Mouse (Mus musculus) lung, adult 2 months (tissue): ENCODE results near the gene Tomm22.

Experiments
- CTCF ChIP-seq: fragments of 200-500 bp; IDR thresholded peaks from 2 replicates; pipeline ENCODE4 v1.5.1; 2011; ENCODE audit warnings: mild to moderate bottlenecking, low read length, control low read depth; ENCODE audit not compliant: insufficient read depth
- POLR2A ChIP-seq: fragments of 200-500 bp; IDR thresholded peaks from 2 replicates; pipeline ENCODE4 v1.6.1; 2011; ENCODE audit warnings: low read depth, mild to moderate bottlenecking, control low read depth, low read length, borderline replicate concordance; ENCODE audit errors: extremely low read depth

DNA sequence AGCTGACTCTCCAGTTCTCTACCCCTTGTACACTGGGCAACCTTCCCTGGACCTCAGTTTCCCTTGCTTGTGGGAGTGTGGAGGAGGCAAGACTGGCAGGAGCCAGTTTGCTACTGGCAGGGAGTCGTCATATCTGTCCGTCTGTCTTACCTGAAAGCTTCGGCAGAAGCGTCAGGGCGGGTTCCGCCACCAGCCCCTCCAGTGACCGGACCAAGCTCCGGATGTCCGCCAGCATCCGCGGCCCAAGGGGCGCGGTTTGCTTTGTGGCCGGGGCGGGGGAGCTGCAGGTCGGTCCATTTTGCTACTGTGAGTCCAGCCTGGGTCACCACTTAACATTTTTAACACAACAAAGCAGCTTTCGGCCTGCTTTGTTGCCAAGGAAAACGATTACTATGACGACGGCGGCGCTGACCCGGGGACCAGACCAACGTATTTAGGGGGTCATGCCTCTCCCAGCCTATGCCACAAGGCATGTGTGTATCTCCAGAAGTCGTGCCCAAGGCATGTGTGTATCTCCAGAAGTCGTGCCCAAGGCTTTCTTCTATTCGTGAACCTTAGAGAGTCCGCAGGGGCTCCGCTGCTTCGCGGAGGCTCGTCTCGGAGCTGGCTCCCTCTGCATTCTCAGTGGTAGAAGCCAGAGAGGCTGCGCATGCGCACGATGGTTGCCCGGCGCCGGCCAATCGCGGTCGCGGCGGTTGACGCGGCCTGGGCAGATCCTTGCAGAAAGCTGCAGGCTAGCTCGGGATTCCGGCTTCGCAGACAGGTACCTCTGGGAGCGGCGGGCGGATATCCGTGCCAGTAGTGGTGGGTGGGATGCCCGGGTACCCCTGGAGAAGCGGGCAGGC is 11.9 kb upstream of the Tomm22 start, which contains the start of the genes Fam227a and Cby1:
- TF ChIP-seq CTCF (no peak), POLR2A (peak; percentile 74; the same call in 1 of the 2 replicates)
